Mouse (Mus musculus) gastrocnemius, adult 2 months (tissue): ENCODE measurements around the gene Cct2. TPM values are rescaled to one million over a fixed set of nuclear protein-coding genes. Genes with fewer than 3 reads are reported as not detected.

ENCODE experiments used
- DNase-seq: peaks from one replicate; pipeline ENCODE4 v3.0.0; 2022
- H3K27ac ChIP-seq: fragments of 200-600 bp; 2 replicates; pipeline ENCODE4 v1.8.1; 2022; ENCODE audit warnings: mild to moderate bottlenecking
- H3K4me3 ChIP-seq: fragments of 200-600 bp; 2 replicates; pipeline ENCODE4 v1.8.1; 2022; ENCODE audit warnings: mild to moderate bottlenecking, moderate library complexity
- CTCF ChIP-seq: fragments of 200-600 bp; IDR thresholded peaks from 2 replicates; pipeline ENCODE4 v1.8.1; 2022; ENCODE audit warnings: antibody characterized with exemption, mild to moderate bottlenecking, moderate library complexity
- intact Hi-C: fragments of 180-260 bp; cut with DNase I; formaldehyde crosslinking; loops from one replicate; pipeline ENCODE4 v1.15.1; 2025
- total RNA-seq, 2 experiments: library from RNA; stranded (reverse); gene quantifications; 2 replicates each; pipeline ENCODE4 v1.2.3; 2021

Cct2 gene
- total RNA-seq, 2 experiments from 2014 or later = 112 to 125 TPM

GRCm38 (mm10) chr10:117089628-117090027, 26.0 kb upstream of the Cct2 start:
- DNase-seq = no peak
- intact Hi-C loops = no loop called here
- H3K27ac ChIP-seq = no peak overlapping the region
- TF ChIP-seq CTCF = no peak
- H3K4me3 ChIP-seq = no peak overlapping the region

GRCm38 (mm10) chr10:117081914-117082359, 18.3 kb upstream of the Cct2 start:
- no peak for DNase-seq
- H3K27ac ChIP-seq = peak overlapping the region; percentile 16; the same call in 1 of the 2 replicates
- H3K4me3 ChIP-seq = no peak overlapping the region
- intact Hi-C loops = no loop called here
- TF ChIP-seq CTCF = no peak

- intact Hi-C loops = no loop called here
These were observed 17.7 kb upstream of the Cct2 start for GRCm38 (mm10) chr10:117081326-117081725.

GRCm38 (mm10) chr10:117078284-117078683, 14.7 kb upstream of the Cct2 start:
- Histone ChIP-seq H3K4me3 (no peak overlapping the region), H3K27ac (no peak overlapping the region)
- intact Hi-C loops = no loop called here
- DNase-seq = peak; percentile 38
- TF ChIP-seq CTCF = peak; percentile 59

More at GRCm38 (mm10) chr10:117081326-117081725, 17.7 kb upstream of the Cct2 start:
- H3K4me3 ChIP-seq = no peak overlapping the region
- no peak overlapping the region for H3K27ac ChIP-seq
- DNase-seq = no peak
- no peak for TF ChIP-seq CTCF

- no peak for TF ChIP-seq CTCF
- Histone ChIP-seq H3K4me3 (no peak overlapping the region), H3K27ac (no peak overlapping the region)
- intact Hi-C loops = no loop called here
- no peak for DNase-seq
These were observed 9.6 kb upstream of the Cct2 start for GRCm38 (mm10) chr10:117073176-117073575.

- no peak overlapping the region for H3K27ac ChIP-seq
- H3K4me3 ChIP-seq = no peak overlapping the region
- TF ChIP-seq CTCF = no peak
- DNase-seq = peak; percentile 39
- intact Hi-C loops = no loop called here
These were observed 8.7 kb upstream of the Cct2 start for GRCm38 (mm10) chr10:117072191-117072888.

- H3K27ac ChIP-seq = no peak overlapping the region
- intact Hi-C loops = loop anchor here (10.0 kb wide), 1 partner anchor 306 kb away; no protein-coding TSS in a partner anchor
- DNase-seq = no peak
- TF ChIP-seq CTCF = peak; percentile 12; the same call in 1 of the 2 replicates
- H3K4me3 ChIP-seq = no peak overlapping the region
These were observed 5.5 kb upstream of the Cct2 start for GRCm38 (mm10) chr10:117069109-117069508.

GRCm38 (mm10) chr10:117064076-117064475, 462 bp upstream of the Cct2 start:
- intact Hi-C loops = loop anchor here (5.0 to 10.0 kb wide), 2 partner anchors 148 to 311 kb away; no protein-coding TSS in a partner anchor
- no peak for TF ChIP-seq CTCF
- H3K4me3 ChIP-seq = peak overlapping the region; percentile 84
- H3K27ac ChIP-seq = peak overlapping the region; percentile 74
- DNase-seq = no peak

GRCm38 (mm10) chr10:117062894-117063253, 740 bp downstream of the Cct2 start:
- intact Hi-C loops = loop anchor here (2.0 to 10.0 kb wide), 3 partner anchors 86 to 312 kb away; partner anchors contain the start of gene Frs2

GRCm38 (mm10) chr10:117055668-117056067, 7.9 kb downstream of the Cct2 start:
- no peak for DNase-seq
- intact Hi-C loops = no loop called here
- no peak overlapping the region for H3K27ac ChIP-seq
- peak; percentile 38 for TF ChIP-seq CTCF
- no peak overlapping the region for H3K4me3 ChIP-seq

More at GRCm38 (mm10) chr10:117062894-117063253, 740 bp downstream of the Cct2 start:
- DNase-seq = no peak
- no peak for TF ChIP-seq CTCF
- Histone ChIP-seq H3K4me3 (peak overlapping the region; percentile 84), H3K27ac (peak overlapping the region; percentile 91)

- DNase-seq = no peak
- Histone ChIP-seq H3K4me3 (no peak overlapping the region), H3K27ac (no peak overlapping the region)
- intact Hi-C loops = no loop called here
- TF ChIP-seq CTCF = no peak
These were observed 13.5 kb downstream of the Cct2 start for GRCm38 (mm10) chr10:117049961-117050597.

GRCm38 (mm10) chr10:117049253-117049652, 14.4 kb downstream of the Cct2 start:
- Histone ChIP-seq H3K27ac (no peak overlapping the region), H3K4me3 (no peak overlapping the region)
- TF ChIP-seq CTCF = no peak
- no peak for DNase-seq
- intact Hi-C loops = no loop called here
